Mouse (Mus musculus) hindbrain, embryonic 15.5 days (tissue): Measurements from ENCODE around the gene Eef1akmt3. TPM values are rescaled to one million over a fixed set of nuclear protein-coding genes. Genes with fewer than 3 reads are reported as not detected.
"Not testable (repeated sequence)": the region's sequence is repeated elsewhere in the genome, so short reads cannot be mapped to it uniquely, and the experiment has no call there.

Source experiments
- ATAC-seq: fragments of 200-750 bp; cut with Nextera tagmentation; 2 replicates; pipeline ENCODE4 v1.8.0; 2017; ENCODE audit warnings: low read depth, moderate number of reproducible peaks, moderate TSS enrichment; ENCODE audit not compliant: low FRiP score
- H3K27ac ChIP-seq: fragments of 300-500 bp; sonication (generic); replicated peaks from 2 replicates; pipeline ENCODE4 v1.5.1; 2015; ENCODE audit warnings: mild to moderate bottlenecking, inconsistent platforms
- H3K27me3 ChIP-seq: fragments of 300-500 bp; sonication (generic); 2 replicates; pipeline ENCODE4 v1.6.1; 2015; ENCODE audit warnings: control low read depth, inconsistent platforms
- H3K36me3 ChIP-seq: fragments of 300-500 bp; sonication (generic); 2 replicates; pipeline ENCODE4 v1.6.1; 2015; ENCODE audit warnings: control low read depth, inconsistent platforms
- H3K4me1 ChIP-seq: fragments of 300-500 bp; sonication (generic); replicated peaks from 2 replicates; pipeline ENCODE4 v1.6.1; 2015; ENCODE audit warnings: control low read depth, inconsistent platforms
- H3K4me2 ChIP-seq: fragments of 300-500 bp; sonication (generic); 2 replicates; pipeline ENCODE4 v1.6.1; 2015; ENCODE audit warnings: moderate library complexity, mild to moderate bottlenecking, inconsistent platforms
- H3K4me3 ChIP-seq: fragments of 300-500 bp; sonication (generic); 2 replicates; pipeline ENCODE4 v1.5.1; 2015; ENCODE audit warnings: mild to moderate bottlenecking, inconsistent platforms
- H3K9ac ChIP-seq: fragments of 300-500 bp; sonication (generic); 2 replicates; pipeline ENCODE4 v1.6.1; 2015; ENCODE audit warnings: inconsistent platforms
- H3K9me3 ChIP-seq: fragments of 300-500 bp; sonication (generic); 2 replicates; pipeline ENCODE4 v1.6.1; 2016; ENCODE audit warnings: control low read depth, inconsistent platforms
- WGBS: fragments of 180-500 bp; shearing (Covaris S2); methylation state at CpG from one replicate; pipeline ENCODE4 v1.1.7; 2015; 5-methylcytosine and 5-hydroxymethylcytosine counted together
- polyA plus RNA-seq: library from polyadenylated mRNA; unstranded; fragments of >200 nt; fragmentation: Nextera tagmentation; extraction: Ambion mirVana; gene quantifications from 2 replicates; pipeline ENCODE4 v1.2.1, GENCODE M21; 2015

The Eef1akmt3 gene
- polyA plus RNA-seq, 1 experiment from 2014 or later = 0.14 TPM

DNA sequence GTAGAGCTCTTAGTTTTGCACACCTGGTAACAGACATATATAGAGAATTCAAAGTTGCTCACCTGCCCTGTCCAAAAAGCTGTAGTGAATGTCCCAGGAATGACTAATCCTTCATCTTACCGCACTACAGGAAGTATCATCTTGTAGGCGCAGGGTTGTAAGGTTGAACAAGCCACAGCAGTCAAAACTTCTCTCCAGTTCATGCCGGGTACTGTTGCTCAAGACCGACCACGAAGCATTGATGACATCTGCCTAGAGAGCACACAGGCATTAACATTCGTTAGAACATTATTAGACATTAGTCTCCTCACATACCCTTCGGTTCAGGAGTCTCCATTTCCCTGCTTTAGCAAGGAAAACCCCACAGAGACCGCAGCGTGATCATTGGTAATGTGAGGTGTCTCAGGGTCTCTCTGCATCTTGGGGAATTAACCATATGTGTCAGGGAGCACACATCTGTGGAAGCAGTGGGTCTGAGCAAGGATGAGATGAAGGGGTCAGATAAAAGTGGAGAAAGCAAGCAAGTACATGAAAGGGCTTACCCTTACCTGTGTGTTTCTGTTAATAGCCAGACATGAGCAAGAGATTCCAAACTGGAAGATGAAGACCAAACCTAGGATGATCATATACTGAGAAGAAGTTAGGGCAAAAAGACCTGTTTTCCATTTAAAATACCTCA, 27.2 kb upstream of the Eef1akmt3 start:
- 79% methylated on average over 9 of the region's 9 CpGs for WGBS
- Histone ChIP-seq H3K4me1 (peaks cover 40% of the 10 kb centered on the region), H3K36me3 (peaks cover 34% of the 10 kb centered on the region), H3K27me3 (no peaks in the 10 kb centered on the region), H3K4me3 (peak overlapping the region; percentile 53), H3K4me2 (peak overlapping the region; percentile 96), H3K9ac (peak overlapping the region; percentile 60), H3K27ac (peak overlapping the region; percentile 91; the same call in 1 of the 2 replicates), H3K9me3 (no peaks in the 10 kb centered on the region)
- ATAC-seq = no peak

DNA sequence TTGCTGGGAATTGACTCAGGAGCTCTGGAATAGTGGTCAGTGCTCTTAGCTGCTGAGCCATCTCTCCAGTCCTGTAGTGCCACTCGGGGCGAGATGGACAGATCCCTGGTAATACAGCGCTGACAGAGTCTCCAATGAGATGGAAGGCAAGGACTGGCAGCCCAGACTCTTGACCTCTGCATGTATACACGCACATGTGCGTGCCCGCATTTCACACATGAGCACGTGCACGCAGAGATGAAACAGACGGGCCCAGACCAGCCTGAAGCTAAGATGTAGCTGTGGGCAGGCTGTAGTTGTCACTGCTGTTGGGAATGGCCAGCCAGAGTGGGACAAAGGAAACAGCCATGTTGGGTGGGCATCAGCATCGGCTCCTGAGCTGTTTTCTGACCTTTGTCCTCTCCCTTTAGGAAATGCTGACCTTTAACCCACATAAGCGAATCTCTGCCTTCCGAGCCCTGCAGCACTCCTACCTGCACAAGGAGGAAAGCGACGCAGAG, 25.3 kb upstream of the Eef1akmt3 start:
- H3K9ac ChIP-seq = no peak overlapping the region
- 88% methylated on average over 14 of the region's 14 CpGs for WGBS

DNA sequence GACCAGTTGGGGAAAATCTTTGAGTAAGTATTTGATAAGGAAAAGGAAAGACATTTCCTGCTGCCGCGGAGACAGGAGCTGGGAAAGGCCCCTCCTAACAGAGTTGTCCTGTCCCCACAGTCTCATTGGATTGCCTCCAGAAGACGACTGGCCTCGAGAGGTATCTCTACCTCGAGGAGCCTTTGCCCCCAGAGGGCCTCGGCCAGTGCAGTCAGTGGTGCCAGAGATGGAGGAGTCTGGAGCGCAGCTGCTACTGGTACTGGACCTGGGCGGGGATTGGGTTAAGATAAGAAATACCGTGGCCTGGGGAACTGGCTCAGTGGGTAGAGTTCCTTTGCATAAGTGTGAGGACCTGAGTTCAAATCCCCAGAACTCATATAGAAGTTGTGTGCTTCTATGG, 24.7 kb upstream of the Eef1akmt3 start:
- H3K27ac ChIP-seq = no peak overlapping the region
- H3K4me3 ChIP-seq = no peak overlapping the region
- peaks cover 50% of the 10 kb centered on the region for H3K4me1 ChIP-seq
- WGBS = 89% methylated on average over 9 of the region's 9 CpGs
- no peak overlapping the region for H3K9ac ChIP-seq
- ATAC-seq = no peak
- peaks cover 34% of the 10 kb centered on the region for H3K36me3 ChIP-seq
- H3K9me3 ChIP-seq = no peaks in the 10 kb centered on the region
- H3K27me3 ChIP-seq = no peaks in the 10 kb centered on the region
- H3K4me2 ChIP-seq = no peak overlapping the region

More for the DNA sequence above, 25.3 kb upstream of the Eef1akmt3 start:
- ATAC-seq = no peak
- Histone ChIP-seq H3K36me3 (peaks cover 34% of the 10 kb centered on the region), H3K4me2 (no peak overlapping the region), H3K27me3 (no peaks in the 10 kb centered on the region), H3K4me3 (no peak overlapping the region), H3K9me3 (no peaks in the 10 kb centered on the region), H3K4me1 (peaks cover 49% of the 10 kb centered on the region), H3K27ac (no peak overlapping the region)

DNA sequence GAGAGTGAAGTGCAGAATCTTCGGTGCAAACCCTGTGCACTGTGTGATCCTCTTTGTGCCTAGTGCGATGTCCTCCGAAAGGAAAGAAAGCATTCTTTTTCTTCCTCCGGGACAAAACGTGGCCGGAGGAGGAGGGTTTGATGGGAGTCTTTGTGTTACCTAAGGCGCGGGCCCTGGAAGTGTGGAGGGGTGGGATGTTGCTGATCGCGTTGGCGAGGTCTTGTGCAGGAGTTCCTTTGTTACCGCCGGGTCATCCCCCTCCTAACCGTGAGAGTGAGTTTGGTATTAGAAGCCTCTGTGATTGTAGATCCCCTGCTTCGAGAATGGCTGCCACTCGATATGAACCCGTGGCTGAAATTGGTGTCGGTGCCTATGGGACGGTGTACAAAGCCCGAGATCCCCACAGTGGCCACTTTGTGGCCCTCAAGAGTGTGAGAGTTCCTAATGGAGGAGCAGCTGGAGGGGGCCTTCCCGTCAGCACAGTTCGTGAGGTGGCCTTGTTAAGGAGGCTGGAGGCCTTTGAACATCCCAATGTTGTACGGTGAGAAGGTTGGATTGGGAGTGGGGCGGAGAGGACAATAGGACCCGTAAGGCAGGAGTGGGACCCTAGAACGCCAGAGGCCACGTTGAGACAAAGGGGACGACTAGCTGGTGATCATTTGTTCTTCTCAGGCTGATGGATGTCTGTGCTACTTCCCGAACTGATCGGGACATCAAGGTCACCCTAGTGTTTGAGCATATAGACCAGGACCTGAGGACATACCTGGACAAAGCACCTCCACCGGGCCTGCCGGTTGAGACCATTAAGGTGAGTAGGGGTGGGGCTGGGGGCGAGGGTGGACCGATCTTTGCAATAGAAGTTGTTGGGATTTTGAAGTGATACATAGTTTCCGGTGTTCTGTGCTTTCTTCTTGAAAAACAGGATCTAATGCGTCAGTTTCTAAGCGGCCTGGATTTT, 22.9 kb upstream of the Eef1akmt3 start:
- no peak for ATAC-seq
- no peaks in the 10 kb centered on the region for H3K9me3 ChIP-seq

DNA sequence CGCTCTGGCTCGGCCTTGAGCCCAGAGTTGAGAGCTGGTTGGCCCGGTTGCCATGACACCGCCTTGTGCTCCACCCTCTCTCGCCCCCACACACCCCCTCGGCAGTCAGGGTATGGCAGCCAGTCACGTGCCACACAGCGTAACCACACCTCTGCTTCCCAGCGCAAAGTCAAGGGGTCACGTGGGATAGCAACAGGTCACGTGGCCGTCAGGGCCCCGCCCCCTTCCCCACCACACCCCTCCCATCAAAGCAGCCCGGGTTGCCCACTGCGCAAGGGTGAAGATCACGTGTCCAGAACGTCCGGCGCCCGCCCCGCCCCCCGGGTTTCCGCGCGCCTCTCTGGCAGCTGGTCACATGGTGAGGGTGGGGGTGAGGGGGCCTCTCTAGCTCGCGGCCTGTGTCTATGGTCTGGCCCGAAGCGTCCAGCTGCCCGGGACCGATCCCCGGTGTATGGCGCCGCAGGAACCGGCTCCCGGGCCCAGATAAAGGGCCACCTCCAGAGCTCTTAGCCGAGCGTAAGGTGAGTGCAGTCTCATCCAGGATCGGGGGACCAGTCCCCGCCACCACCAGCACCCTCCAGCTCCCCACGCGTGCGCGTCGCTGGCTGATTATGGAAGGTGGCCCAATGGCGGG, 22.0 kb upstream of the Eef1akmt3 start, which contains the start of gene Cdk4:
TSS of gene Cdk4 (plus strand) at position 296 of the 634 bp plus-strand sequence.
- H3K9ac ChIP-seq = peak within 1 kb of the TSS; percentile 88
- peaks cover 41% of the 10 kb centered on the region for H3K4me1 ChIP-seq
- peak; percentile 92 for ATAC-seq
- under 1% methylated on average over 45 of the region's 46 CpGs for WGBS
- peak within 1 kb of the TSS; percentile 72 for H3K4me3 ChIP-seq
- H3K27me3 ChIP-seq = no peaks in the 10 kb centered on the region
- peaks cover 34% of the 10 kb centered on the region for H3K36me3 ChIP-seq
- no peaks in the 10 kb centered on the region for H3K9me3 ChIP-seq
- H3K4me2 ChIP-seq = peak within 1 kb of the TSS; percentile 77
- peak within 1 kb of the TSS; percentile 89 for H3K27ac ChIP-seq

More for the DNA sequence above, 22.9 kb upstream of the Eef1akmt3 start:
- peaks cover 34% of the 10 kb centered on the region for H3K36me3 ChIP-seq
- 13% methylated on average over 37 of the region's 37 CpGs for WGBS
- peak overlapping the region; percentile 72 for H3K4me3 ChIP-seq
- peak overlapping the region; percentile 89 for H3K27ac ChIP-seq
- H3K27me3 ChIP-seq = no peaks in the 10 kb centered on the region
- H3K4me2 ChIP-seq = peak overlapping the region; percentile 77
- peak overlapping the region; percentile 88 for H3K9ac ChIP-seq
- H3K4me1 ChIP-seq = peaks cover 44% of the 10 kb centered on the region

DNA sequence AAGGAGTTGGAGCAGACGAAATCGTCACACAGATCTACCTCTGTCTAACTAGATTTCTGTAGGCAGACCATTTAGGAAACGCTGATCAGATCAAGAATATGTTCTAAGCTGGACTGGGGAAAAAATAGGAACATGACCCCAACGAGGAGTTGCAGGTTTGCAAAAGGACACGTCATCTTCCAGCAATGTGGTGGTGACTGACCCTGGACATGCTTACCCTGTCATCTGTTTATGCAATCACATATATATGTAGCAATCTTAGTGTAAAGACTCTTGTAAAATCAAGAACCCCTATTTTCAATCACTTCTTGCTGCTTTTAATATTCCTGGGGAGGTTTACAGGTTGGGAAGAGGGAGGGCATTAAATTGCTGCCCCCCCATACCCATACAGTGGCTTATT, 21.2 kb upstream of the Eef1akmt3 start:
- H3K9ac ChIP-seq = no peak overlapping the region
- H3K4me2 ChIP-seq = peak overlapping the region; percentile 77; the same call in 1 of the 2 replicates
- WGBS = 80% methylated on average over 5 of the region's 5 CpGs
- H3K9me3 ChIP-seq = no peaks in the 10 kb centered on the region
- peaks cover 30% of the 10 kb centered on the region for H3K36me3 ChIP-seq
- peak overlapping the region; percentile 72; the same call in 1 of the 2 replicates for H3K4me3 ChIP-seq
- H3K4me1 ChIP-seq = peaks cover 45% of the 10 kb centered on the region
- peak overlapping the region; percentile 83 for H3K27ac ChIP-seq
- H3K27me3 ChIP-seq = no peaks in the 10 kb centered on the region
- ATAC-seq = no peak

DNA sequence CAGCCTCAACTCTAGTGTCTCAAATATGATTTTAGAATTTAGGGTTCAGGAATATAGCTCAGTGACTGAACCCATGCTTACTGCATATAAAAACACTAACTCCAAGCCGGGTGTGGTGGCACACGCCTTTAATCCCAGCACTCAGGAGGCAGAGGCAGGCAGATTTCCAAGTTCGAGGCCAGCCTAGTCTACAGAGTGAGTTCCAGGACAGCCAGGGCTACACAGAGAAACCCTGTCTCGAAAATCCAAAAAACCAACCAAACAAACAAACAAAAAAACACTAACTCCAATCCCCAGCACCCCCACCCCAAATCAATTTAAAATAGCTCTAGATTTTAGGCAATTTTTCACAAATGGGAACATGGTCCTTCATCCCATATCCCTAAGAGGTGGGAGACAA, 20.8 kb upstream of the Eef1akmt3 start:
- peaks cover 48% of the 10 kb centered on the region for H3K4me1 ChIP-seq
- not testable (repeated sequence) for ATAC-seq, H3K9ac ChIP-seq, H3K4me2 ChIP-seq, H3K9me3 ChIP-seq, H3K27me3 ChIP-seq, H3K4me3 ChIP-seq
- peaks cover 30% of the 10 kb centered on the region for H3K36me3 ChIP-seq
- WGBS = 89% methylated on average over 4 of the region's 4 CpGs
- H3K27ac ChIP-seq = 0 out of 2 replicates have a peak overlapping the region, but pooled peaks have one; percentile 83

DNA sequence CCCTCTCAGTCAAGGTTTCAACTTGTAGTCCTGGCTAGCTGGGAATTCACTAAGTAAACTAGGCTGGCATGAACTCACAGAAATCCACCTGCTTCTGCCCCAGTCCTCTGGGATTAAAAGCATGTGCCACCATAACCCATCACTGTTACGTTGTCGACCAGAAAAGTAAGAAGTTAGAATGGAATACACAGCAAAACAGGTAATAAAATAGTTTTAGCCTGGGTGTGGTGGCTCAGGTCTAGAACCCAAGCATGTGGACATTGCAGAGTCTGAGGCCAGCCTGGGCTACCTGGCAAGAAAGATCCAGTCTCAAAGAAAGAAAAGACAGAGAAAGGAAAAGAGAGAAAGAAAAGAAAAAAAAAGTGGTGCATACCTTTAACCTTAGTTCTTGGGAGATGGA, 20.2 kb upstream of the Eef1akmt3 start:
- H3K9ac ChIP-seq = peak overlapping the region; percentile 93; the same call in 1 of the 2 replicates
- H3K36me3 ChIP-seq = peaks cover 28% of the 10 kb centered on the region
- H3K4me2 ChIP-seq = peak overlapping the region; percentile 73
- peak overlapping the region; percentile 90 for H3K4me3 ChIP-seq
- H3K27me3 ChIP-seq = no peaks in the 10 kb centered on the region
- H3K9me3 ChIP-seq = no peaks in the 10 kb centered on the region
- 64% methylated on average over 2 of the region's 2 CpGs for WGBS
- no peak for ATAC-seq
- peak overlapping the region; percentile 94 for H3K27ac ChIP-seq
- H3K4me1 ChIP-seq = peaks cover 48% of the 10 kb centered on the region

DNA sequence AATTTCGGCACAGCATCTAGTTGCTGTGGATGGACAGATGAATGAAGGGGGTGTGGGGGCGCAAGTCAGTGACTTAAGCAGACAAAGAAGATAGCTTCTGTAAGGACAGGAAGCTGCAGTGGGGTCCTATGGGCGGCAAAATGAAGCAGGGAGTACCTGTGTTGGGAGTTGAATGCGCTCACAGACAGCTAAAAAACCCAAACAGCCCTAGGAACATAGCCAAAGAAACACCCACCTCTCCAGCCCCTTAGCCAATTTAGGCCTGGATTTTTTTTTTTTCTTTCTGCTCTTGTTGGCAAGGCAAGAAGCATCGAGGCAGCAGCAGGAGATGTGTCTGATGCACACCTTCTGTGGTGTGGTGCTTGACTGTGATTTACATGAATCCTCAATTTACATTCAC, 19.8 kb upstream of the Eef1akmt3 start:
- H3K9ac ChIP-seq = peak overlapping the region; percentile 93
- H3K36me3 ChIP-seq = peaks cover 28% of the 10 kb centered on the region
- 23% methylated on average over 5 of the region's 5 CpGs for WGBS
- H3K4me1 ChIP-seq = peaks cover 50% of the 10 kb centered on the region
- no peak for ATAC-seq
- H3K27me3 ChIP-seq = no peaks in the 10 kb centered on the region
- H3K27ac ChIP-seq = peak overlapping the region; percentile 94
- peak overlapping the region; percentile 90 for H3K4me3 ChIP-seq
- H3K9me3 ChIP-seq = no peaks in the 10 kb centered on the region
- peak overlapping the region; percentile 73 for H3K4me2 ChIP-seq

DNA sequence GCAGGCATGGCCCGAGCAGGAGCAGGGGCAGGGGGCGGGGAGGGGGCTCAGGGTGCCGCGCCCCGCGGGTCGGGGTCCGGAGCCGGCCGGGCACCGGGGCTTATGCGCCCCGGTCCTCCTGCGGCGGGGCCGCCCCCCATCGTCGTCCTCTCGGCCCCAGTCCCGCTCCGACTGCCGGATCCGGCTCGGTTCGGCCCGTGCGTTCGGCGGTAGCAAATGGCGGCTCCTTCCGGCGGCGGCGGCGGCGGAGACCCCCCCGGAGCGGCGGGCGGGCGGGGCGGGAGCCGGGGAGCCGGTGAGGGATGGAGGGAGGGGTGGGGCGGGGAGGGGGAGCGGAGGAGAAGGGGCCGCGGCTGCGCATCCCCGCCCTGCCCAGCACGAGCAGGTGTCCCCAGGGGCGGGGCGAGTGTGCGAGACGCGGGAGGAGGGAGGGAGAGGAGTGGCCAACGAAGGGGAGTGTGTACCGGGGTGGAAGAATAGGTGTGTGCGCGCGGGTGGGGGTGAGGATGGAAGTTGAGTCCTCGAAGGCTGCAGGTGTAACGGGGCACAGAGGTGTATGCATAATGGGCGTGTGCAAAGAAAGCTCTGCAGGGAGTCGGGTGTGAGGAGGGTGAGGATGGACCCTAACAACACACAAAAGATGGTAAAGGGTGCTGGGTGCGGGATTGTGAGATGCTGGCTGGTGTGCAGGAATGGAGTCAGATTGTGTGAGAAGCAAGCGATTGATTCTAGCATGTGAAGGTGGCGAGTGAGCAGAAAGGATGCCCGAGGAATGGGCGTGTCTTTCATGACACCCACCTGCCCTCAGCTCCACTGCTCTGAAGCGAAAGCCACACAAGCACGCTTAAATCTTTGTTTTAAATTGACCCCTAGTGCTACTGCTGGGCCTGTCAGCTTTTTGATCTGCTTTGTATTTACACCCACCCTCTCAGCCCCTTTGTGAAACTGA, 18.9 kb upstream of the Eef1akmt3 start, which contains the start of gene March9:
TSS of gene March9 (minus strand) at position 217 of the 949 bp plus-strand sequence.
- ATAC-seq = peak; percentile 34
- Histone ChIP-seq H3K27me3 (no peaks in the 10 kb centered on the region), H3K9ac (peak within 1 kb of the TSS; percentile 93), H3K4me3 (peak within 1 kb of the TSS; percentile 90), H3K4me2 (peak within 1 kb of the TSS; percentile 73), H3K27ac (peak within 1 kb of the TSS; percentile 94), H3K36me3 (peaks cover 28% of the 10 kb centered on the region), H3K4me1 (peaks cover 55% of the 10 kb centered on the region), H3K9me3 (no peaks in the 10 kb centered on the region)
- 2% methylated on average over 58 of the region's 72 CpGs for WGBS
